Mouse (Mus musculus) kidney, embryonic 16.5 days (tissue): Measurements from ENCODE around the gene Syt3. TPM values are rescaled to one million over a fixed set of nuclear protein-coding genes. Genes with fewer than 3 reads are reported as not detected.

Experiments used
- ATAC-seq: fragments of 200-750 bp; cut with Nextera tagmentation; 2 replicates; pipeline ENCODE4 v1.8.0; 2017; ENCODE audit warnings: moderate TSS enrichment; ENCODE audit not compliant: low FRiP score, low TSS enrichment
- H3K27ac ChIP-seq: fragments of 300-500 bp; sonication (generic); 2 replicates; pipeline ENCODE4 v1.5.1; 2014; ENCODE audit warnings: low read length
- H3K27me3 ChIP-seq: fragments of 300-500 bp; sonication (generic); 2 replicates; pipeline ENCODE4 v1.6.1; 2014; ENCODE audit warnings: low read length, control low read depth, mixed read lengths; ENCODE audit not compliant: insufficient read depth
- H3K36me3 ChIP-seq: fragments of 300-500 bp; sonication (generic); 2 replicates; pipeline ENCODE4 v1.6.1; 2014; ENCODE audit warnings: low read length, control low read depth, mixed read lengths; ENCODE audit not compliant: insufficient read depth
- H3K4me1 ChIP-seq: fragments of 300-500 bp; sonication (generic); 2 replicates; pipeline ENCODE4 v1.6.1; 2014; ENCODE audit warnings: low read length, control low read depth, mixed read lengths; ENCODE audit not compliant: insufficient read depth
- H3K4me2 ChIP-seq: fragments of 300-500 bp; sonication (generic); replicated peaks from 2 replicates; pipeline ENCODE4 v1.6.1; 2014; ENCODE audit warnings: low read depth, low read length
- H3K4me3 ChIP-seq: fragments of 300-500 bp; sonication (generic); 2 replicates; pipeline ENCODE4 v1.5.1; 2014; ENCODE audit warnings: mild to moderate bottlenecking, low read length
- H3K9ac ChIP-seq: fragments of 300-500 bp; sonication (generic); replicated peaks from 2 replicates; pipeline ENCODE4 v1.6.1; 2014; ENCODE audit warnings: low read length
- H3K9me3 ChIP-seq: fragments of 300-500 bp; sonication (generic); 2 replicates; pipeline ENCODE4 v1.6.1; 2016; ENCODE audit warnings: low read length, control low read depth
- WGBS: fragments of 180-500 bp; shearing (Covaris S2); extraction: QIAGEN DNeasy Blood & Tissue Kit; methylation state at CpG from one replicate; pipeline ENCODE4 v1.1.7; 2014; 5-methylcytosine and 5-hydroxymethylcytosine counted together
- polyA plus RNA-seq: library from polyadenylated mRNA; unstranded; fragments of >200 nt; fragmentation: Nextera tagmentation; extraction: Ambion mirVana; gene quantifications from 2 replicates; pipeline ENCODE4 v1.2.1, GENCODE M21; 2015

Syt3 gene
- 2.7 and 3.4 TPM in 2 replicates for polyA plus RNA-seq

- Histone ChIP-seq H3K36me3 (no peaks in the 10 kb centered on the region), H3K9ac (peak within 1 kb of the TSS; percentile 69), H3K4me3 (peak within 1 kb of the TSS; percentile 54), H3K27me3 (peaks cover 19% of the 10 kb centered on the region), H3K27ac (no peak within 1 kb of the TSS), H3K4me2 (peak within 1 kb of the TSS; percentile 61), H3K9me3 (peaks cover 4% of the 10 kb centered on the region; the same call in 1 of the 2 replicates), H3K4me1 (peaks cover 6% of the 10 kb centered on the region; the same call in 1 of the 2 replicates)
- peak; percentile 86 for ATAC-seq
- WGBS: under 1% methylated on average over 22 of the region's 33 CpGs
Observed at GRCm38 (mm10) chr7:44383980-44384715, at the start of gene Syt3. Gene Syt3 (plus strand): TSS chr7:44384102.

- peaks cover 5% of the 10 kb centered on the region; the same call in 1 of the 2 replicates for H3K4me1 ChIP-seq
- peaks cover 53% of the 10 kb centered on the region for H3K27me3 ChIP-seq
- no peaks in the 10 kb centered on the region for H3K36me3 ChIP-seq
- H3K27ac ChIP-seq: no peak overlapping the region
- no peak for ATAC-seq
- no peaks in the 10 kb centered on the region for H3K9me3 ChIP-seq
- WGBS: 73% methylated on average over 14 of the region's 14 CpGs
- H3K9ac ChIP-seq: no peak overlapping the region
- no peak overlapping the region for H3K4me2 ChIP-seq
- H3K4me3 ChIP-seq: no peak overlapping the region
Observed at GRCm38 (mm10) chr7:44334139-44334538, 49.8 kb upstream of the Syt3 start.

- Histone ChIP-seq H3K4me1 (peaks cover 5% of the 10 kb centered on the region; the same call in 1 of the 2 replicates), H3K36me3 (no peaks in the 10 kb centered on the region), H3K9me3 (no peaks in the 10 kb centered on the region), H3K4me3 (peak overlapping the region; percentile 42), H3K4me2 (peak overlapping the region; percentile 79), H3K27me3 (peaks cover 55% of the 10 kb centered on the region), H3K9ac (no peak overlapping the region), H3K27ac (no peak overlapping the region)
- no peak; the same call in 1 of the 2 replicates for ATAC-seq
- WGBS: 7% methylated on average over 14 of the region's 40 CpGs
Observed at GRCm38 (mm10) chr7:44335031-44335878, 48.6 kb upstream of the Syt3 start.

GRCm38 (mm10) chr7:44336046-44337021 lies 47.6 kb upstream of the Syt3 start:
- peak overlapping the region; percentile 79 for H3K4me2 ChIP-seq
- H3K9ac ChIP-seq: no peak overlapping the region
- peak overlapping the region; percentile 42 for H3K4me3 ChIP-seq
- peaks cover 5% of the 10 kb centered on the region; the same call in 1 of the 2 replicates for H3K4me1 ChIP-seq
- H3K27ac ChIP-seq: no peak overlapping the region
- 1% methylated on average over 46 of the region's 54 CpGs for WGBS
- H3K27me3 ChIP-seq: peaks cover 55% of the 10 kb centered on the region
- 0 out of 2 replicates have a peak, but pooled peaks have one; percentile 58 for ATAC-seq
- H3K36me3 ChIP-seq: no peaks in the 10 kb centered on the region
- H3K9me3 ChIP-seq: no peaks in the 10 kb centered on the region

GRCm38 (mm10) chr7:44337121-44337849 lies 46.6 kb upstream of the Syt3 start:
- H3K4me1 ChIP-seq: peaks cover 5% of the 10 kb centered on the region; the same call in 1 of the 2 replicates
- 3% methylated on average over 32 of the region's 32 CpGs for WGBS
- no peak overlapping the region for H3K4me2 ChIP-seq
- H3K27ac ChIP-seq: no peak overlapping the region
- H3K4me3 ChIP-seq: no peak overlapping the region
- H3K9me3 ChIP-seq: no peaks in the 10 kb centered on the region
- no peak overlapping the region for H3K9ac ChIP-seq
- H3K27me3 ChIP-seq: peaks cover 55% of the 10 kb centered on the region
- ATAC-seq: 0 out of 2 replicates have a peak, but pooled peaks have one; percentile 14
- no peaks in the 10 kb centered on the region for H3K36me3 ChIP-seq

GRCm38 (mm10) chr7:44340226-44340625 lies 43.7 kb upstream of the Syt3 start:
- H3K4me1 ChIP-seq: peaks cover 12% of the 10 kb centered on the region
- no peak overlapping the region for H3K4me3 ChIP-seq
- H3K9me3 ChIP-seq: no peaks in the 10 kb centered on the region
- 70% methylated on average over 6 of the region's 6 CpGs for WGBS
- ATAC-seq: no peak
- no peak overlapping the region for H3K27ac ChIP-seq
- no peak overlapping the region for H3K9ac ChIP-seq
- peaks cover 41% of the 10 kb centered on the region for H3K27me3 ChIP-seq
- H3K4me2 ChIP-seq: no peak overlapping the region
- H3K36me3 ChIP-seq: no peaks in the 10 kb centered on the region

- Histone ChIP-seq H3K4me1 (peaks cover 8% of the 10 kb centered on the region), H3K36me3 (no peaks in the 10 kb centered on the region), H3K4me2 (no peak overlapping the region), H3K9me3 (no peaks in the 10 kb centered on the region), H3K4me3 (no peak overlapping the region), H3K27ac (no peak overlapping the region), H3K27me3 (peaks cover 32% of the 10 kb centered on the region), H3K9ac (no peak overlapping the region)
- WGBS: 77% methylated on average over 10 of the region's 10 CpGs
- ATAC-seq: no peak
Observed at GRCm38 (mm10) chr7:44341119-44341518, 42.8 kb upstream of the Syt3 start.

DNA sequence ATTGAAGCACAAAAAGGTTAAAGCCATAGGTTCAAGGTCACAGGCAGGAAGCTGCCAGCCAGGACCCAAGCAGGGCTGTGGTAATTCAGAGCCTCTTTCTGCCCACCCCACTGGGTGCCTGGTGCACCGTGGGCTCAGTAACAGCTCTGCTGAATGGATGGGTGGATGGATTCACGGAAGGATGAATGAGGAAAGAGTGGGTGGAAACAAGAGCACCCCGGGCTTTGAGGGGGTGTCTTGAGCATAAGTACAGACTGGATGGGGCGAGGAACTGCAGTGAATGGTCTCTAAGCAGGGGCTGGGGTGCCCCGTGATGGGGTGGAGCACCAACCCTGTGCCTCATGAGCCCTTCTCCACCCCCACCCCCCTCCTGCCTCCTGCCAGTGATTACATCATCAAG lies 42.2 kb upstream of the Syt3 start:
- Histone ChIP-seq H3K27me3 (peaks cover 26% of the 10 kb centered on the region), H3K27ac (no peak overlapping the region), H3K4me3 (no peak overlapping the region), H3K4me2 (no peak overlapping the region), H3K4me1 (peaks cover 7% of the 10 kb centered on the region; the same call in 1 of the 2 replicates), H3K9me3 (no peaks in the 10 kb centered on the region), H3K36me3 (no peaks in the 10 kb centered on the region), H3K9ac (no peak overlapping the region)
- ATAC-seq: no peak
- 59% methylated on average over 5 of the region's 5 CpGs for WGBS
